Mouse (Mus musculus): ENCODE results near the gene Zfp770.
"Not testable (repeated sequence)": the region's sequence is repeated elsewhere in the genome, so short reads cannot be mapped to it uniquely, and the experiment has no call there.

Zfp770 gene

DNA sequence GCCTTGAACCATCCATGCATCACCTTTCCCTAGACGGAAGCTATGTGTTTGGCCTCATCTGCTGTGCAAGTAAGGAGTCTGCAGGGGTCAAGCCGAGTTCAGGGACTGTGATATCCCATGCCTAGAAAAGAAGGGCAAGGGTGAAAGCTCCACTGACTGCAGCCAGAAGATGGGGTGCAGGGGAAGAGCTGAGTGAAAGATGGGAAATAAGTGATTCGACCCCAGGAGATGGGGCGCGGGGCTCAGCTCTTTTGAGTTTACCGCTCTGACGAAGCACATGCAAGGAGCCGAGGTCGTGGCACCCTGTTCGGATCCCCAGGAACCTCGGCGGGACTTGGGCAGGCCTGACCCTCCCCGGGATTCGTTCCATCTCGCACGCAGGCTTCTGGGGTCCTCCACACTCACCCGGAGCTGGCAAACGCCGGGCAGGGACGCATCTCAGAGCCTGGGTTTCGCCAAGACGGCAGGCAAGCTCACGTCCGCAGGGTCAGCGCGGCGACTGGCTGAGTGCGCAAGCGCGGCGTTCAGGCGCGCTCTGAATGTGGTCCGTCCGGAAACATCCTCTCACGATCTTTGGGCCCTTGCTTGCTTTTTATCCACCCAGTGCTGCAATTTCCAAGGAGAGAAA is at the start of gene Zfp770:
Gene Zfp770 (minus strand): TSS at position 538 of the 628 bp plus-strand sequence.
- peak; percentile 76 for DNase-seq

- no peak for DNase-seq
Measured at GRCm38 (mm10) chr2:114249440-114249839, 48.2 kb upstream of the Zfp770 start.

- DNase-seq = no peak
Measured at GRCm38 (mm10) chr2:114237639-114238038, 36.4 kb upstream of the Zfp770 start.

DNA sequence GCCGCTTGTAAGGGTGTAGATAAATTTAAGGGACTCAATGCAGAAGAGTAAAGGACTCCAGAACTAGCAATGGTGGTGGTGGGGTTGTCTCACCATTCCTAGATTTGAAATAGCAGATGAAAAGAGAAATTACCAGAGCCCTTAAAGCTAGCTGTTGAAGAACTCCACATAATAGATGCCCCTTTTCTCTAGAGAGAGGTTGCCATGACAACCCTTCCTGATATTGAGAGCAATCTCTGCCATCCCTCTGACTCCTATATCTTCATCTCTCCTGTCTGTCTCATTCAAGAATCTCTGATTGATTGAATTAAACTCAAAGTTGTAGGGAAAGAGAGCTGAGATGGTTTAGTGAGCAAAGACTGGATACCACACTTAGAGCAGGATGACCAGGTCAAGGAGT is 35.3 kb upstream of the Zfp770 start:
- DNase-seq = no peak

DNA sequence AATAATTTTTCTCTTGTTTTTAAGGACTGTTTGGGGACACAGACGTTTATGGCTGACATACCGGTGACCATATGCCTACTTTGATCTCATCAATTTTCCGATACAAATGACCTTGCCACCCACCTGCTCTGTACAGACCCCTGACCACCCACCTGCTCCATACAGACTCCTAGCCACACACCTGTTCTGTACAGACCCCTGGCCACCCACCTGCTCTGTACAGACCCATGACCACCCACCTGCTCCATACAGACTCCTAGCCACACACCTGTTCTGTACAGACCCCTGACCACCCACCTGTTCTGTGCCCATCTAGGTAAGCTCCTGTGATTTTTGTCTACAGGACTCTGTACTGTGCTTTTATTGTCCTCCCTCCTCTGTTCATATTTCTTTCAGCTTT is 34.3 kb upstream of the Zfp770 start:
- no peak for DNase-seq

DNA sequence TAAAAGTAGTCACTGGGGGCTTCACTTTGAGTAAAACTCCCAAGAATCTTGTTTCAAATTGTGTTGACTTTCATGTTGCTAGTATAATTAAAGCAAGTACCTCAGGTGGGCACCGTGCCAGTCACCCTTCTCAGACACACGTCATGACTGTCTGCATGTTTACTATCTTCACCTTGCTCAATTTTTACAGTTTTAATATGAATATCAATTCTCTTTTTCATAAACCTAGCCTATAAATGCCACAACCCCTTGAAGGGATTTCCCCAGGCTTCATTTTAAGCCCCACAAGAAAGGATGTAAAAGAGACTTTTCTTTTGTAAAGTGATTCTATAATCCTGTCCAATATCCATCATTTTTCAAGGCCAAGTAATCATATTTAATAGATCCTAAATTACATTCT is 30.0 kb upstream of the Zfp770 start:
- DNase-seq = no peak

- no peak for DNase-seq
Measured at GRCm38 (mm10) chr2:114228672-114229071, 27.4 kb upstream of the Zfp770 start.

- DNase-seq = no peak
Measured at GRCm38 (mm10) chr2:114205036-114205435, 3.8 kb upstream of the Zfp770 start.

- DNase-seq = no peak
Measured at GRCm38 (mm10) chr2:114201574-114201973, 305 bp upstream of the Zfp770 start.

DNA sequence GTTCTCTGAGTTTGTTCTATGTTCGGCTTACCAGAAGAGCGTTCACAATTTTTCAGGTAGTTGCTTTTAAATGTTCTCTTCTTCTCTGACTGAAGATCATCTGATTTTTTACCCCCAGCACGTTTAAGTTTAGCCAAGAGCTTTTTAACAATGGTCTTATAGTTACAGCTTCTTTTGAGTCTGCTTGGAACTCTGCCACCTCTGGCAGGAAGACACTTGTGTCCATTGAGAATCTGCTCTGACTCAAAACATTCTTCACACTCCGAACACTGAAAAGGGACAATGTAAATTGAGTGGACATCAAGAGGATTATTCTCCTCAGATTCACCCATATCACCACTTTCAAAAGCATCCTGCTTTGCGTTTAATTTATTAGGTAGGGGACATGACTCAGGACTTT is 4.8 kb downstream of the Zfp770 start:
- no peak for DNase-seq

GRCm38 (mm10) chr2:114186924-114187323 is 14.3 kb downstream of the Zfp770 start, which contains the start of gene Aqr:
Gene Aqr, minus strand, starts transcription at chr2:114187024.
- not testable (repeated sequence) for DNase-seq

DNA sequence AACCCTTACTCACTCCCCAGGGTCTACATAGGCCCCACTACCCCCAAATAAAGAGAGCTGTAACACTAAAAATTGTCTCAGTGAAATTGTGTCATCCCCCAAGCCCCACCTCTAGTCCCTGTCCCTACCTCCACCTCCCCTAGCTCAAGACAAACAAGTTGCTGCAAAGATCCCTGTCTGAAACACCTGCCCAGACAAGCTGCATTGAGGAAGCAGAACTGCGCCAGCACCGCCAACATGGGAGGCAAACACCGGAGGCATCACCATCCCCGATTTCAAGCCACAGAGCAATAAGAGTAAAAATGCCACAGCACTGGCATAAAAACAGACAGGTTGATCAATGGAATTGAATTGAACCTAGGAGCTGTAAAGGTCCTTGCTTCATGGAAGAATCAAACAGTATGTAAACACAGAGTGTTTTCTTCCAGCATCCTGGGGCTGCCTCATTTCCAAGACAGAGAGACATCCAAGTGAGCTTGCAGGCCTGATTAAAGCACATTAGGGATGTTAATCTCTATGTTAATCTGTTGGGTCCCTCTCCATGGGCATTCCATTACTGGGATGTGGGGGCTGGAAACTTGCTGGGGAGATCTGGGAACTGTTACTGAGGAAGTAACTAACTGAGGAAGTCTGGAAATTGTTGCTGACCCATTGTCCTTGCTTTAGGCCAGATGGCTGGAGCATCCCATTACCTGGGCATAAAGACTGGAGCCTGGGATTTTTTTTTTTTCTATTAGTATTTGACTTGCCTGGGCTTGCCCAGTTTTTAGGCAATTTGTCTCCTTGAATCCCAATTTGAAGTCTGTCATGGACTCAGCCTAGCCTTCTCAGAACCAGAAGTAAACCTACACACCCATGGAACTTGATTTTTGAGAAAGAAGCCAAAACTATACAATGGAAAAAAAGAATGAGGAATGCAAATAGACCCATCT is 23.2 kb downstream of the Zfp770 start:
- no peak for DNase-seq

DNA sequence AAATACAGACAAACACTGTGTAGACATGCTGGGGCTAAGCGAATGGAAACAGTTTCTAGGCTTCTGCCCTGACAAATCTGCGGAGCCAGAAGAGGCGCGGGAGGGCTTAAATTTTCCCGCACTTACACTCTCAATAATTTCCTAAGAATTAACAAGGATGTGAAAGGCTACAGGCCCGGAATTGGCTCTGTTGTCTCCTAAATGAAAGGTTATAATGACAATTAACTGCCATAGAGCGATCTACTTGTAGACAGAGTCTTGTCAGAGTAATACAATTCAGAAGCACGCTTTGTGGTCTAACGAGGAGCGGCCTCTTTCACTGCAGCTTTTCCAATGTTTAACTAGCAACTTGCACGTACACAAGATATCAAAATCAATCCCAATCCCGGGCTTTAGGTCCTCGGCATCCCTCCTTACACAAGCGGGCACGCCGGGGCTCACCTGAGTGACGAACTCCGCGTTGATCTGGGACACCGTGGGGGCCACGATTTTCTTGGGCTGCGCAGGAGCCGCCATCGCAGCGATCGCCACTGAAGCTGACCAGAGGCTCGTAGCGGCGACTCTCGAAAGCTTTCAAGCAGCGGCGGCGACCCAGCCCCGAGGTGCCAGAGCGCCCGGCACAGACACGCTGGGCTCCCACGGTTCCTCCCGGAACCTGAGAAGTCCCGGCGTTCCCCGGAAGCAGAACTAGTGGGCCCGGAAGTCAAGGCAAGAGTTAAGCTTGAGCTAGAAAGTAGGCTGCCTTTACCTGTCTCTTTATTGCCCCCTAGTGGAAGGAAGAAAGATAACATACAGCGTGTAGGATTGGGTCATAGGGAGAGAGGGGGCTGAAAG is 26.4 kb downstream of the Zfp770 start:
- DNase-seq = peak; percentile 90

- no peak for DNase-seq
Measured at GRCm38 (mm10) chr2:114173248-114173647, 28.0 kb downstream of the Zfp770 start.

- no peak for DNase-seq
Measured at GRCm38 (mm10) chr2:114167837-114168236, 33.4 kb downstream of the Zfp770 start.

- DNase-seq = no peak
Measured at GRCm38 (mm10) chr2:114161978-114162377, 39.3 kb downstream of the Zfp770 start.

DNA sequence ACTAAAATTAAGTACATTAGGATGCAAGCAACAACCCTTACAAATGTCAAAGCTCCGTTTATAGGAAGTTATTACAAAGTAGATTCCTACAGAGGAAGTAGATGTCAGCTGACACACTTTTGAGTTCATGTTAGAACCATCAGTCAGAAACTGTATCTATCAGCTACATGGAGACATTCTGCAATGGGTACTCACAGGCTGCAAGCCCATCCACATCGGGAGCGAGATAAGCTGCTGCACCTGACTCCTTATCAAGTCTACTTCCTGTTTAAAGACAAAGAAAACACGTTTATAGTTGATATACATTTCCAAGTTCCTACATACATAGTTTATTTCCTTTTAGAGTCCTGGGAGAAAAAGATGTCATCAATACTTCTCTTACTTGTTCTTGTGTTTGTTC is 43.9 kb downstream of the Zfp770 start:
- no peak for DNase-seq

DNA sequence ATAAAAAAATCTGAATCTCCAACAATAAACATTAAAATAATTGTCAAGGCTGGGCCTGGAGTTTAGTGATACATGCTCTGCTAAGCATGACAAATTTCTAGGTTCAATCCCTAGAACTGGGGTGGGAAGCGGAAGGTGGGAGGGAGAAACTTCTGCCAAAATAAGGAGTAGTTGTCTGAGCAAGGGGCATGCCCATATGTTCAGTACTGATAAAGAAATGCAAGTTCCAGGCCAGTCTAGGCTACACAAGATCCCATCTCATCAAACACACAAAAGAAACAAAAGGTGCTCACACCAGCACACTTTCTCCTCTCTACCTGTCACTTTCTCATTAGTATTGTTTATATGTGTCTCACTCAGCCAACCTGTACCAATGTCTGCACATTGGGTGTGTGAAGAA is 44.6 kb downstream of the Zfp770 start:
- DNase-seq = no peak

DNA sequence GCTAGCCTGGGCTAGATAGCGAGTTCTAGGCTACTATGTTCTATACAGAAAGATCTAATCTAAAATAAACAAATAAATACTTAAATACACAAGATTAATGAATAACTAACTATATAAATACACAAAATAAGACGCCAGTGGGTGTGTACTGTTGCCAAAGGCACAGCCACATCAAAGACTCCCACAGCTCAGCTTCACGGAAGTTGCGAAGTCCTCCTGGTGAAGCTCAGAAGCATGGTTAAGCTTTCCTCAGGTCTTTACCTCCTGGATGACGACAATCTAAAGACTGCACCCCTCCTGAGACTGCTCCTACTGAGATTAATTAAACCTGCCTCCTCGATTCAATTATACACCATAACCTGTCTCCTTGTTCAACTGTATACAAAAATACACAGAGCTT is 48.0 kb downstream of the Zfp770 start:
- DNase-seq = no peak

- no peak for DNase-seq
Measured at GRCm38 (mm10) chr2:114146864-114147458, 54.3 kb downstream of the Zfp770 start.

DNA sequence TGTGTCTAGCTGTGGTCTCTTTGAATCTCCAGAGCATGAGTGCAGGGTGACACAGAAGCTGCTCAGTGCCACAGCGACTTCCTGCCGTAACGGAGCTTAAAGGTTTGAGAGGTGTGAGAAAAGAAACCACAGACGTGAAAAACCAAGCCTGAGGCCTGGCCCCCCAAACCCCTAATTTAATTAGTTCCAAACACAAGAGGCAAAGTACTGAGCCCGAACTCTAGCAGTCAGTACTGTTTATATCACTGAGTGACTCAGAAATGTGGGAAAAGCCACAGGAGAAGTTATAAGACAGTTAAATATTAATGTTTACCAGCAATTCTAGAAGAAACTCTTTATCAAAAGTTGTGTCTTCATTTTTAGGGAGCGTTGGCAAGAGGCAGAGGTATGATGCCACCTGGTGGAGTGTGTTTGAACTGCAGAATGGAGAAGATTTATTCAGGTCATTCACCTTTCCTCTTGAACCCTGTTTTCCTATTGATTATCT is 55.9 kb downstream of the Zfp770 start:
- DNase-seq = peak; percentile 41

GRCm38 (mm10) chr2:114144915-114145314 is 56.4 kb downstream of the Zfp770 start:
- peak; percentile 7 for DNase-seq

- DNase-seq = no peak
Measured at GRCm38 (mm10) chr2:114143842-114144241, 57.4 kb downstream of the Zfp770 start.

Measured in lung, postnatal 36 days (tissue).